Mouse (Mus musculus): ENCODE measurements around the gene Vmn1r212.
"Not testable (repeated sequence)": the region's sequence is repeated elsewhere in the genome, so short reads cannot be mapped to it uniquely, and the experiment has no call there.

The Vmn1r212 gene

GRCm38 (mm10) chr13:22884105-22884504, at the start of gene Vmn1r212:
TSS of gene Vmn1r212 (minus strand) at chr13:22884205.
- no peak for DNase-seq (ENCODE audit: extremely low read depth, low read depth)

DNA sequence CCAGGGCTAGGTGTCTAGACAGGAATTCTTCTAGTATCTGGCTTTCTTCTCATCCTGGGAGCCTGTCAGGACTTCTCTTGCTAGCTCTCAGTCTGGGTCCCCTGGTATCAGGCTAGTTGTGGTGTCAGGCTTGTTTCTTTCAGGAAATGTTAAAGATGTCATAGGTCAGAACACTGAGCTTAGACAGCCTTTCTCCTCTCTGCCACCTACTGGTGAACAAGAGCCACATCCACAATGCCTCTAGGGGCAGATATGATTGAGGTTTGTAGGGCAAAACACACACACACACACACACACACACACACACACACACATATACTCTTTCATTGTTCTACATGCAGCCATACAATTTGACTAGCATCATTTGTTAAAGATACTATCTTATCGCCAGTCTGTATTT, 4.7 kb downstream of the Vmn1r212 start:
- no peak for DNase-seq (ENCODE audit: extremely low read depth, low read depth)

- DNase-seq (ENCODE audit: extremely low read depth, low read depth): no peak
These were observed 26.5 kb downstream of the Vmn1r212 start, which contains the start of gene Vmn1r211 for GRCm38 (mm10) chr13:22857461-22857860. TSS of gene Vmn1r211 (minus strand) at chr13:22857561.

DNA sequence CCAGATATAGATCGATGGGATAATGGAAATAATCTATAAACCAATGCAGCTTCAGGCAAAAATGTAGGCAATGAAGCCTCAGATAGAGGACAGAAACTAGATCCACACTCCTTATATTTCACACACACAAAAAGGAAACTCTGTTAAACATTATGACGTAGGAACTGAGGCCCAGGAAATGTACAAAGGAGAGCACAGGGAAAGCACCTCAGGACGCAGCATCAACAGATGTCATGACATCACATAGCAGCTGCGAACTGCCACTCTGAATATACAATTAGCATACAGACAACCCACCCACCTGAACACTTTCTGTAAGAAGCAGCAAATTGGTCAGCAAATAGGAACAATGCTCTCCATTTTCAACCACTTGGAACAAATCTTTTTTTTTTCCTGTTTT, 29.2 kb downstream of the Vmn1r212 start:
- no peak for DNase-seq (ENCODE audit: extremely low read depth, low read depth)

GRCm38 (mm10) chr13:22846798-22847197, 37.2 kb downstream of the Vmn1r212 start:
- DNase-seq (ENCODE audit: extremely low read depth, low read depth): no peak

DNA sequence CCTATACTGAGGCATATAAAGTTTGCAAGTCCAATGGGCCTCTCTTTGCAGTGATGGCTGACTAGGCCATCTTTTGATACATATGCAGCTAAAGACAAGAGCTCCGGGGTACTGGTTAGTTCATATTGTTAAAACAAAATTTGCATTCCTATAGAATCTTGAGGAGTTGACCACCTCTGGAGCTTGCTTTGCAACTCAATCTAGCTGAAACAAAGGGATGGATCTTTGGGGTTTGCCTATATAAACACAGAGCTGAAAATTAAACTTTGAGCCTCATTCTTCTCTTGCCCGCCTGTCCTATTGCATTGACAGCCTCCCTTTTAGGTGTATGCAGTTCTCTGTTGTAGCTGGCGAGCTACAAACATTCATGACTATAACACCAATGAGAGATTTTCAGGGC, 39.7 kb downstream of the Vmn1r212 start:
- DNase-seq (ENCODE audit: extremely low read depth, low read depth): not testable (repeated sequence)

Measured in MEL-GATA-1-ER (cell line).